In genomic region chr14:47551668-47552067, GRCm38 (mm10) we compare ENCODE assay signal across 25 mouse cellular contexts.
"Had no signal": no experiment of that assay in that cellular context is flagged by ENCODE, and none has a peak within 500 bp of the region (broad histone marks: within the 10 kb centered on the region; RNA-seq: fewer than 3 reads in every experiment).

No protein-coding gene starts in this region.

- H3K9me3 ChIP-seq: heart, embryonic 13.5 days; heart, embryonic 15.5 days; hindbrain, embryonic 13.5 days; hindbrain, embryonic 15.5 days; kidney, embryonic 15.5 days; limb, embryonic 13.5 days had no signal

- H3K4me3 ChIP-seq: heart, adult 2 months; heart, embryonic 13.5 days; heart, embryonic 15.5 days; hindbrain, embryonic 13.5 days; hindbrain, embryonic 15.5 days; kidney, embryonic 15.5 days; limb, embryonic 13.5 days had no signal

- ATAC-seq: forebrain, postnatal 0 days; hindbrain, postnatal 0 days; intestine, embryonic 16.5 days had no signal

- H3K27ac ChIP-seq: heart, adult 2 months; heart, embryonic 13.5 days; heart, embryonic 15.5 days; hindbrain, embryonic 13.5 days; hindbrain, embryonic 15.5 days; hindbrain, postnatal 0 days; kidney, embryonic 15.5 days; kidney, postnatal 0 days; limb, embryonic 13.5 days had no signal

- H3K4me2 ChIP-seq: heart, embryonic 11.5 days; heart, embryonic 13.5 days; heart, embryonic 15.5 days; hindbrain, embryonic 13.5 days; hindbrain, embryonic 15.5 days; kidney, embryonic 15.5 days; limb, embryonic 13.5 days had no signal

- H3K9ac ChIP-seq: forebrain, postnatal 0 days; heart, embryonic 13.5 days; heart, embryonic 15.5 days; hindbrain, embryonic 13.5 days; hindbrain, embryonic 15.5 days; kidney, embryonic 15.5 days; limb, embryonic 13.5 days had no signal

- DNase-seq: forebrain, postnatal 0 days; gastrocnemius, postnatal 14 days; gastrocnemius, postnatal 36 days; heart, adult 11 months; heart, adult 2 months; heart, postnatal 14 days; heart, postnatal 36 days; kidney, adult 11 months; kidney, adult 2 months; kidney, adult 9 months; kidney, postnatal 14 days; kidney, postnatal 36 days; layer of hippocampus, adult 9-11 months; layer of hippocampus, postnatal 36 days; left cerebral cortex, postnatal 4 days had no signal

- H3K4me1 ChIP-seq: heart, embryonic 13.5 days; heart, embryonic 15.5 days; hindbrain, embryonic 13.5 days; hindbrain, embryonic 15.5 days; kidney, embryonic 15.5 days; limb, embryonic 13.5 days had no signal

- H3K27me3 ChIP-seq: heart, embryonic 13.5 days; heart, embryonic 15.5 days; hindbrain, embryonic 13.5 days; hindbrain, embryonic 15.5 days; kidney, embryonic 15.5 days; limb, embryonic 13.5 days had no signal
